ENCODE assay signal across 16 mouse cellular contexts in genomic region chr9:21764084-21764999, GRCm38 (mm10). TPM values are rescaled to one million over a fixed set of nuclear protein-coding genes. Genes with fewer than 3 reads are reported as not detected.
DNase-seq lines count a peak whose midpoint lies in the region; ATAC-seq and TF ChIP-seq lines count a peak whose summit lies in the region.
"Had no signal": no experiment of that assay in that cellular context is flagged by ENCODE, and none has a peak within 500 bp of the region (broad histone marks: within the 10 kb centered on the region; RNA-seq: fewer than 3 reads in every experiment).

No protein-coding gene starts in this region.

- peak overlapping the region; percentile 30; the same call in 1 of the 2 replicates for H3K27ac ChIP-seq in heart, embryonic 12.5 days (ENCODE audit: poor library complexity, severe bottlenecking)
- H3K27ac ChIP-seq in liver, embryonic 16.5 days (ENCODE audit: low read length), result 0 out of 2 replicates have a peak overlapping the region, but pooled peaks have one; percentile 20
- no peak overlapping the region for H3K27ac ChIP-seq in liver, embryonic 12.5 days
- H3K27ac ChIP-seq in lung, embryonic 14.5 days (ENCODE audit: low read depth), result no peak overlapping the region
- no peak overlapping the region for H3K27ac ChIP-seq in midbrain, embryonic 13.5 days
- H3K27ac ChIP-seq: embryonic facial prominence, embryonic 15.5 days; forebrain, embryonic 12.5 days; kidney, embryonic 15.5 days had no signal

- H3K4me3 ChIP-seq in heart, embryonic 12.5 days, result no peak overlapping the region
- H3K4me3 ChIP-seq in liver, embryonic 16.5 days (ENCODE audit: low read depth, low read length), result no peak overlapping the region
- H3K4me3 ChIP-seq in liver, embryonic 12.5 days, result no peak overlapping the region
- H3K4me3 ChIP-seq in lung, embryonic 14.5 days (ENCODE audit: low read depth, low read length), result no peak overlapping the region
- H3K4me3 ChIP-seq in midbrain, embryonic 13.5 days (replicated peaks), result no peak overlapping the region
- H3K4me3 ChIP-seq: embryonic facial prominence, embryonic 15.5 days; forebrain, embryonic 12.5 days; kidney, embryonic 15.5 days had no signal

- WGBS in heart, embryonic 12.5 days, result 89% methylated on average over 6 of the region's 6 CpGs
- 73% methylated on average over 6 of the region's 6 CpGs for WGBS in liver, embryonic 16.5 days (ENCODE audit: insufficient replicate concordance)
- WGBS in liver, embryonic 12.5 days (ENCODE audit: insufficient replicate concordance), result 74% methylated on average over 6 of the region's 6 CpGs
- WGBS in lung, embryonic 14.5 days, result 89% methylated on average over 6 of the region's 6 CpGs
- WGBS in midbrain, embryonic 13.5 days, result 96% methylated on average over 6 of the region's 6 CpGs

- H3K4me2 ChIP-seq in heart, embryonic 12.5 days, result no peak overlapping the region
- no peak overlapping the region for H3K4me2 ChIP-seq in liver, embryonic 16.5 days (ENCODE audit: low read depth, low read length)
- no peak overlapping the region for H3K4me2 ChIP-seq in liver, embryonic 12.5 days
- no peak overlapping the region for H3K4me2 ChIP-seq in lung, embryonic 14.5 days
- H3K4me2 ChIP-seq in midbrain, embryonic 13.5 days (replicated peaks), result no peak overlapping the region
- H3K4me2 ChIP-seq: embryonic facial prominence, embryonic 15.5 days; forebrain, embryonic 12.5 days; kidney, embryonic 15.5 days had no signal

- DNase-seq in heart, adult 9 months (ENCODE audit: low spot score in 2 of 2), result no peak
- no peak for DNase-seq in lung, embryonic 14.5 days
- no peak for DNase-seq in gastrocnemius, adult 18-20 months (ENCODE audit: low spot score)
- DNase-seq: adrenal gland, postnatal 14 days; cerebellum, adult 8-10 months; heart, postnatal 36 days; retina, postnatal 1 day had no signal

- no peak overlapping the region for H3K9ac ChIP-seq in heart, embryonic 12.5 days
- no peak overlapping the region for H3K9ac ChIP-seq in liver, embryonic 16.5 days (ENCODE audit: low read depth, low read length)
- no peak overlapping the region for H3K9ac ChIP-seq in liver, embryonic 12.5 days
- H3K9ac ChIP-seq in lung, embryonic 14.5 days, result no peak overlapping the region
- no peak overlapping the region for H3K9ac ChIP-seq in midbrain, embryonic 13.5 days (replicated peaks)
- H3K9ac ChIP-seq: embryonic facial prominence, embryonic 15.5 days; forebrain, embryonic 12.5 days; kidney, embryonic 15.5 days had no signal

- no peaks in the 10 kb centered on the region for H3K9me3 ChIP-seq in heart, embryonic 12.5 days (replicated peaks)
- no peaks in the 10 kb centered on the region for H3K9me3 ChIP-seq in liver, embryonic 16.5 days (replicated peaks; ENCODE audit: control insufficient read depth, low read length)
- no peaks in the 10 kb centered on the region for H3K9me3 ChIP-seq in liver, embryonic 12.5 days (replicated peaks)
- no peaks in the 10 kb centered on the region for H3K9me3 ChIP-seq in lung, embryonic 14.5 days (ENCODE audit: low read depth, low read length)
- no peaks in the 10 kb centered on the region for H3K9me3 ChIP-seq in midbrain, embryonic 13.5 days
- H3K9me3 ChIP-seq: embryonic facial prominence, embryonic 15.5 days; forebrain, embryonic 12.5 days; G1E; kidney, embryonic 15.5 days had no signal

- H3K36me3 ChIP-seq in heart, embryonic 12.5 days, result peaks cover 28% of the 10 kb centered on the region
- no peaks in the 10 kb centered on the region for H3K36me3 ChIP-seq in liver, embryonic 16.5 days (ENCODE audit: control insufficient read depth, insufficient read depth)
- peaks cover 9% of the 10 kb centered on the region for H3K36me3 ChIP-seq in liver, embryonic 12.5 days
- H3K36me3 ChIP-seq in lung, embryonic 14.5 days (ENCODE audit: insufficient read depth), result peaks cover 14% of the 10 kb centered on the region; the same call in 1 of the 2 replicates
- no peaks in the 10 kb centered on the region for H3K36me3 ChIP-seq in midbrain, embryonic 13.5 days
- H3K36me3 ChIP-seq: forebrain, embryonic 12.5 days; G1E had no signal

- peak; percentile 11; the same call in 1 of the 2 replicates for TF ChIP-seq CTCF in lung, embryonic 14.5 days (IDR thresholded peaks at IDR 0.05; ENCODE audit: low read depth)

- H3K27me3 ChIP-seq in heart, embryonic 12.5 days (replicated peaks), result no peaks in the 10 kb centered on the region
- H3K27me3 ChIP-seq in liver, embryonic 16.5 days (ENCODE audit: control insufficient read depth, insufficient read depth, low read depth, low read length), result no peaks in the 10 kb centered on the region
- no peaks in the 10 kb centered on the region for H3K27me3 ChIP-seq in liver, embryonic 12.5 days (replicated peaks)
- H3K27me3 ChIP-seq in lung, embryonic 14.5 days (ENCODE audit: insufficient read depth, low read length), result no peaks in the 10 kb centered on the region
- no peaks in the 10 kb centered on the region for H3K27me3 ChIP-seq in midbrain, embryonic 13.5 days
- H3K27me3 ChIP-seq: embryonic facial prominence, embryonic 15.5 days; forebrain, embryonic 12.5 days; kidney, embryonic 15.5 days had no signal

- ATAC-seq in heart, embryonic 12.5 days (ENCODE audit: insufficient number of reproducible peaks, low FRiP score), result no peak
- no peak for ATAC-seq in liver, embryonic 16.5 days (ENCODE audit: low read depth)
- no peak for ATAC-seq in liver, embryonic 12.5 days
- ATAC-seq in lung, embryonic 14.5 days (ENCODE audit: insufficient read depth), result no peak
- no peak for ATAC-seq in midbrain, embryonic 13.5 days
- ATAC-seq: hindbrain, embryonic 16.5 days had no signal

- peaks cover 42% of the 10 kb centered on the region for H3K4me1 ChIP-seq in heart, embryonic 12.5 days (replicated peaks)
- peaks cover 21% of the 10 kb centered on the region for H3K4me1 ChIP-seq in liver, embryonic 16.5 days (ENCODE audit: control insufficient read depth, low read depth, low read length)
- peaks cover 25% of the 10 kb centered on the region for H3K4me1 ChIP-seq in liver, embryonic 12.5 days
- 0 out of 2 replicates have a peak, but pooled peaks cover 4% of the 10 kb centered on the region for H3K4me1 ChIP-seq in lung, embryonic 14.5 days (ENCODE audit: insufficient read depth)
- H3K4me1 ChIP-seq in midbrain, embryonic 13.5 days (replicated peaks), result peaks cover 9% of the 10 kb centered on the region

RNA-seq across cellular contexts. Expression of gene Spc24, which starts 4.2 kb away (rescaled TPM):
- 84.5 and 86.8 TPM in 2 replicates for polyA plus RNA-seq in heart, embryonic 12.5 days (2016; fragmentation: Nextera tagmentation; extraction: Ambion mirVana)
- polyA plus RNA-seq in liver, embryonic 16.5 days (2015; fragmentation: Nextera tagmentation; extraction: Ambion mirVana), result 68.0 and 75.7 TPM in 2 replicates
- 112 and 114 TPM in 2 replicates for polyA plus RNA-seq in liver, embryonic 12.5 days (2016; fragmentation: Nextera tagmentation; extraction: Ambion mirVana)
- 159 and 173 TPM in 2 replicates for polyA plus RNA-seq in lung, embryonic 14.5 days (2014; fragmentation: Nextera tagmentation; extraction: Ambion mirVana)
- 1 to 10 TPM; 1.9 TPM for total RNA-seq in gastrocnemius, adult 18-20 months (2021)
- 36.2 and 44.6 TPM in 2 replicates for polyA plus RNA-seq in midbrain, embryonic 13.5 days (2015; fragmentation: Nextera tagmentation; extraction: Ambion mirVana)

RNA-seq across cellular contexts. Expression of gene Kank2, which starts 34.2 kb away (rescaled TPM):
- polyA plus RNA-seq in heart, embryonic 12.5 days (2016; fragmentation: Nextera tagmentation; extraction: Ambion mirVana), result 18.9 and 19.9 TPM in 2 replicates
- polyA plus RNA-seq in liver, embryonic 16.5 days (2015; fragmentation: Nextera tagmentation; extraction: Ambion mirVana), result 3.8 and 5.0 TPM in 2 replicates
- polyA plus RNA-seq in liver, embryonic 12.5 days (2016; fragmentation: Nextera tagmentation; extraction: Ambion mirVana), result 5.0 and 5.5 TPM in 2 replicates
- 16.4 TPM in 2 replicates for polyA plus RNA-seq in lung, embryonic 14.5 days (2014; fragmentation: Nextera tagmentation; extraction: Ambion mirVana)
- total RNA-seq in gastrocnemius, adult 18-20 months (2021), result 10 to 100 TPM; 12.6 to 14.3 TPM
- polyA plus RNA-seq in midbrain, embryonic 13.5 days (2015; fragmentation: Nextera tagmentation; extraction: Ambion mirVana), result 3.3 and 4.3 TPM in 2 replicates
- polyA plus RNA-seq: G1E had no signal

RNA-seq across cellular contexts. Expression of gene Ldlr, which starts 41.1 kb away (rescaled TPM):
- polyA plus RNA-seq in heart, embryonic 12.5 days (2016; fragmentation: Nextera tagmentation; extraction: Ambion mirVana), result 26.0 and 30.8 TPM in 2 replicates
- polyA plus RNA-seq in liver, embryonic 16.5 days (2015; fragmentation: Nextera tagmentation; extraction: Ambion mirVana), result 23.9 and 29.3 TPM in 2 replicates
- 31.1 and 32.9 TPM in 2 replicates for polyA plus RNA-seq in liver, embryonic 12.5 days (2016; fragmentation: Nextera tagmentation; extraction: Ambion mirVana)
- polyA plus RNA-seq in lung, embryonic 14.5 days (2014; fragmentation: Nextera tagmentation; extraction: Ambion mirVana), result 24.2 and 24.4 TPM in 2 replicates
- total RNA-seq in gastrocnemius, adult 18-20 months (2021), result 1 to 10 TPM; 2.4 to 2.6 TPM
- polyA plus RNA-seq in midbrain, embryonic 13.5 days (2015; fragmentation: Nextera tagmentation; extraction: Ambion mirVana), result 18.7 and 20.6 TPM in 2 replicates

Comparison
In these comparisons a context has a peak if more than half of its experiments do, and no peak if none do; other contexts are left out.
1. H3K27ac ChIP-seq: peak in heart, embryonic 12.5 days (single experiment) and liver, embryonic 16.5 days (single experiment); none in liver, embryonic 12.5 days (single experiment), lung, embryonic 14.5 days (single experiment) and midbrain, embryonic 13.5 days (single experiment).